Mouse (Mus musculus) frontal cortex, adult (tissue): ENCODE measurements at regions not wholly inside any gene's neighbourhood (a gene's known extent, or its start where the extent isn't known, plus 50 kb on each side); places are given as distances from the start of the nearest gene placed in this dataset.
A peak's percentile ranks its signal among the peaks of the same experiment; 100 is the strongest.

Source experiments
- ATAC-seq: cut with Nextera tagmentation; 2 replicates; pipeline ENCODE4 v1.9.2; 2017; ENCODE audit warnings: mild to moderate bottlenecking, moderate library complexity, mixed read lengths; ENCODE audit not compliant: low TSS enrichment

GRCm38 (mm10) chr15:31841519-31841918, 239.9 kb downstream of the Fam173b start:
- no peak for ATAC-seq

GRCm38 (mm10) chr15:31854764-31855163, 253.1 kb downstream of the Fam173b start:
- no peak for ATAC-seq

DNA sequence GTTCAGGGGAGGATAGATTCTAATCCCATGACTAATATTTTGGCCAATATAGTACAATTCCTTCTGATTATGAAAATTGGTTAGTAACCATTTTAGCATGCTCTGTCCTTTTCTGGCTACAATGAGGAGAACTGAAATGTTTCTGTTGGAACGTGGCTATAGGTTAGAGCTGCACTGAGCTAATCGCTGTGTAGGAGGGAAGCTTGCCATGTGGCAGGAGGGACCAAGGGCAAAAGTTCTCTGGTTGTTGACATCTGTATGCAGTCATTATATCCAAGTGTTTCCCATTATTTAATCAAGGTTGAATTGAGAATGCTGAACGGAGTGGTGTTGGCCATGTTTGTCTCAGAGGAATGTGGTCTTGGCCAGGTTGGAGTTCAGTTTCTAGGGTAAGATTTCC, 253.5 kb downstream of the Fam173b start:
- ATAC-seq = no peak

DNA sequence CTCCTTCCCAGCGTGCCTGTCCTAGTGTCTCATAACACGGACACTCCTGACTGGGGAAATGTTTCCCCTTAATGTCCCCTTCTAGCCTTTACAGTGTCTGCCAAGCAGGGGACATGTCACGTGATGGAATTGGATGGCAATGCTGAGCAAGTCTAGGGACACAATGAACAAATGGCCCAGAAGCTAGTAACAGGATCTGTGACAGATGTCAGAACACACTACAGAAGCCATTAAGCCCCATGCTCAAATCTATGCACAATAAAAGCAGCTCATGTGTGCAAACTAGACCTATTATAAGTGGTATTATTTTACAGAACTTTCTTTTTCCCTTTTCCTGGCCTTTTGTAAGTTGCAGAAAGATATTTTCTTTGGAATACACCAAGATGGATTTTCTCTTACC, 267.4 kb downstream of the Fam173b start:
- ATAC-seq = no peak

DNA sequence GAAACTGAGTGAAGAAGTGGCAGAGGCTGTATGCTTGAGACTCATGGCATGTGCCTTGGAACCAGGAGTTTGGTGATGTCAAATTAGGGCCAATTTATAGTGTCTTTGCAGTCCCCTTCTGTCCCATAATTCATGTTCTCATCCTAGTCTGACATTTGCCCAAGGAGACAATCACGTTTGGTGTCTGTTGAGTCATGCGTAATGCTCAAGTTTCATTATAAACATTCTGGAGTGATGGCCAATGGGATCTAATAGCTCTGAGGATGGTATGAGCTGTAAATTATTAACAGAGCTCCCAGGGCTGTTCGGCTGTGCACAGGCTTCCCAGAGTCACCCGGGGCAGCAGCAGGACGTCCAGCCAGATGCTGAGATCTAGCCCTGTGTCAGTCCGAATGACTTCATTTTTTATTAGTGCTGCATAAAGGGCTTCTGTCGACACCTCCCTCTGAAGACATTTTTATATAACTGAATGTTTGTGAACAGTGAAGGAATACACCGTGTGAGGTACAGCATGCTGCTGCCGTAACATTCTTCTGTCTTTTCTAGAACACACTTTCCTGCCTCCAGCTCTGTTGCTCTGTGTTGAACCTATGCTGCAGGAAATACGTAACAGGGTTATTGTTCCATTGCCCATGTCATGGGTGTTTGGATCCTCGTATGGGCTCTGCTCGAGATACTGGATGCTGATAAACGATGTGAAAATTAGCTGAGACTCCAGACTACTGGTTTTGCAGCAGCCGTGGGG, 268.2 kb downstream of the Fam173b start:
- no peak for ATAC-seq

DNA sequence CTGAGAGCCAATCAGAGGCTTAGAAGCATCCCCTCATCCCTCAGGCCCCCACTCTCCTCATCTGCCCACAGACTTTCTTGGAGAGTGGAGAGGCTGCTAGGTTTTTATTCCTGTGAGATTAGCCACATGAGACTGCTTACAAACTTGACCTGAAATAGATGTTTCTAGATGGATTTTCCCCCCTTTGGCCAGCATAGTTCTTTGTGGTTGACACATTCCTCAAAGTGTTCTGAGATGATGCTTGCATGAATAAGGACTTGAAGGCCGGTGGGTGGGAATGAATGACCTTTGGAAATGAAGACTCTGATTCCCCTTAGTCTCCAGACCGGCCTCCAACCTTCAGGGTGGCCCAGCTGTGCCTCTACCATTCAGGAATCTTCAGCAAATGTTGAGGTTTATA, 273.8 kb downstream of the Fam173b start:
- no peak for ATAC-seq

DNA sequence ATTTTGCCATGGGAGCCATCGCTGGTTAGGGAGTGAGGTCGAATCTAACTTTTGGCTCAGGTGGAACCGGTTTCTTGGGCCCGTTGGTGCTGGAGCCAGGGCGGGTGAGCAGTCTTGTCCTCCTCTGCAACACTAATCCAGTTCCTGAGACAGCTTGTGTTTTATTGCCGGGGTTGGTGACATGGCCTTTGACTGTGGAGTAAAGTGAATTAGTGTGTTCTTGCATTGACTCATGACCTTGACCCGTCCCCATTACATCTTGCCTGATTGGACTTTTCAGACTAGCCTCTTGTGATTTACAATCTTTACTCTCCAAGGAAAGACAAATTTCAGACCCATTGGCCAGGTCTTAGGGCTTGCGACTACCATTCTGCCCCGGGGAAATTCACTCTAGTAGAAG, 278.8 kb downstream of the Fam173b start:
- ATAC-seq = no peak

- 0 out of 2 replicates have a peak, but pooled peaks have one; percentile 20 for ATAC-seq
Observed at GRCm38 (mm10) chr15:31882331-31882730, 280.7 kb downstream of the Fam173b start.

DNA sequence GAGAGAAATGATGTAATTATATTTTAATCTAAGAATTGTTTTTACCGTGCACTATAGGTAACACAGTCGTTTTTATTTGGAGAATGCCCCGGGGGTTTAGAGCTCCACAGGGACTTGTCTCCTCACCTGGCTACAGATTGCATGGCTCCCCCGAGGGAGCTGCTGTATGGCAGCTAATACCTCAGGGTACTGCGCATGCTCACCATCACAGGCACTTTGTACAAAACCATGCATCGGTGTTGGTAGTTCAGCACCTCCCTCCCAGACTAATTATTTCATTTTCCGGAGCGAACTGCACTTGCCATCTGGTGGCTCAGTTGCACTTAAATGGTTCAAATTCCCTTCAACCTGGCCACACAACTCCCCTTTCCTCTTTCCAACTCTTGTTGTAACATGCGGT, 281.9 kb downstream of the Fam173b start:
- no peak for ATAC-seq

DNA sequence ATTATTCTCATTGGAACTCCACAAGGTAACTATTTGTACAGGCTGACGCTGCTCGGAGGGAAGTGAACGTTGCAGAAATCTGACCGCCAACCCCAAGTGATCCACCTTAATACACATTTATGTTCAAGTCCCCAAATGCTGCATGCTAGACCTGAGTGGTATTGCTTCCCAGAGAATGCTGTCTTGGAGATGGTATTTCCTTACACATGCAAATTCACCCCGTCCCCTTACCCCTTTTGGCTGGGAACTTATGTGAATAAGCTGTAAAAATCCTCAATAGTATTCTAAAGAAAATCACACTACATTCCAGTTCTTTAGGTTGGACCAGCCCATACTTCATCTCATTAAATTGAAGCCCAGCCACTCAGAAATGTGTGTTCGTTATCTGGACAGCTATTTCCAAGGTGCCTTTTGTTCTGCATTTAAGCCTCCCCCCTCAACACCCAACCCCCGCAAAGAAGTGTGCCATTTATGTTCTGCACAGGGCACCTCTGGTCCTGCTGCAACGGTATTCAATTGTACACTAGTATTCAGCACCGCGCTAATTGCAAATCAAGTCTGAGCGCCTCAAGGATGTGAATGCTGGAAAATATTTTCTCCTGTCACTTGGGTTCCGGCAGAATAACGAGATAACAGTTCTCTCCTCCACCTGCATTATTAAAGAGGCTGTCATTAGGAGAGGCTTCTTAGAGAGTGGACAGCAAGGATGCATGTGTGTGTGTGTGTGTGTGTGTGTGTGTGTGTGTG, 278.0 kb upstream of the Tas2r119 start:
- ATAC-seq = no peak

- no peak for ATAC-seq
Observed at GRCm38 (mm10) chr15:31900325-31900724, 276.8 kb upstream of the Tas2r119 start.

DNA sequence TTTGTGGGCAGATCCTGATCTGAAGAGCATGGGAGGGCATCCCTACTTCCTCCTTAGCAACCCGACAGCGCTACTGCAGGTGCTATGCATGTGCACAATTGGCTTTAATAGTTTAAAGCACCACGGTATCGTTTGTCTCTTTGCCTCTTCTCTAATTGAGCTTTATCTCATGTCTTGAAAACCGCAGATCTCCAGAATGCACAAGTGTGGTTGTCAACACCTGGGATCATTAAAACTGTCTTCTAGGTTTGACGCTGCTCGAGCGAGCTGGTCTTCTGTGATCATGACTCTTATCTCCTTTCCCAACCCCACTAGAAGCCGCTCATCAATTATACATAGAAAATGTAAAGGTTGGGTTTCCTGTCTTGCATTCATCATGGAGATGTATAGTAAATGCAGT, 268.7 kb upstream of the Tas2r119 start:
- ATAC-seq = no peak

DNA sequence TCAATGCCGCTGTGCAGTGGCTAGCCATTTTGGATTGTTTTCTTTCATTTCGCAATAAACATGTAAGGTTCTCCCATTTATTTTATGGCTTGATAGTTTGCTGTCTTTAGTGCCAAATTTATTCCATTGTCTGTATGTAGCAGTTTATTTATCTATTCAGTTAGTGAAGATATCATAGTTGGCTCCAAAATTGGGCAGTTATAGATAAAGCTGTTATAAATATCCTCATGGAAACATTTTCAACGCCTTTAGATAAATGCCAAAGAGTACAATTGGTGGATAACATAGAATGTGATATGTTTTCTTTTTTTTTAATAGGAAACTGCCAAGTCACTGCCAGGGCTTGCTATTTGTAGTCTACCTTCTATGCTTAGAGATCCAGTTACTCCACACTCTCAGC, 265.1 kb upstream of the Tas2r119 start:
- ATAC-seq = no peak

GRCm38 (mm10) chr15:31921485-31921884, 255.6 kb upstream of the Tas2r119 start:
- ATAC-seq = peak; percentile 74

- ATAC-seq = no peak
Observed at GRCm38 (mm10) chr15:31960301-31960700, 216.8 kb upstream of the Tas2r119 start.

- ATAC-seq = no peak
Observed at GRCm38 (mm10) chr15:31961963-31962362, 215.1 kb upstream of the Tas2r119 start.

DNA sequence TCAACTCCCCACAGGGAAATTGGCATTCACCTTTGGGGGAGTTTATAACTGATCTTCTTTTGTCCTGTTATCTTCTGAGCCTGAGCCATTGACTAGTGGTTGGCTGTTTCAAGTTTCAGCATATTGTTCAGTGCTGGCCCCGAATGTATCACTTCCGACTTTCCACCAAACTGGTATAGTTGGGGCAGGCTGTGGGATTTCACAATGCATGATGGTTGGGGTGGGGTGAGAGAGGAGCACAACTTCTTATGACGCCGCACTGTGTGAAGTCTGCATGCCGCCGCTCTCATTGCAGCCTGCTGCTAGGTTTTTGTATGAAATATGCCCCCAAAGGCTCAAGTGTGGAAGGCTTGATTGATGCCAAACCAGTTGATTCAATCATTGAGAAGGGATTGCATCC, 212.2 kb upstream of the Tas2r119 start:
- no peak for ATAC-seq

DNA sequence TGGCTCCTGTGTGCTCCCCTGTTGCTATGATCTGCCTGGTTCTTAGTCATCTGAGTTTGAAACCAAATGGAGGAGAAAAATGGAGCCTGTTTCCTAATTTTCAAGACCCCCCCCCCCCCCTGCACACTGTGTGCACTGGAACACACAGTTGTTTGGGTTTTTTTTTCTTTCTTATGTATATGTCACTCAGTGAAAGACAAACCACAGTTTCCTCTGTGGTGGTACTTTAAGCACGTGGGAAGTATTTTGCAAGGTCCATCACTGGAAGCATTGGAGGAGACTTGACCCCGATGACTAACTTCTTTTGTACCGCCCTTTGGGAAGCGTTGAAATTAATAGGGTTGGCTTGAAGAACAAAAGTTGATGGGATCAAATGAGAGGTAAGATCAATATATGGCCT, 211.5 kb upstream of the Tas2r119 start:
- no peak for ATAC-seq

DNA sequence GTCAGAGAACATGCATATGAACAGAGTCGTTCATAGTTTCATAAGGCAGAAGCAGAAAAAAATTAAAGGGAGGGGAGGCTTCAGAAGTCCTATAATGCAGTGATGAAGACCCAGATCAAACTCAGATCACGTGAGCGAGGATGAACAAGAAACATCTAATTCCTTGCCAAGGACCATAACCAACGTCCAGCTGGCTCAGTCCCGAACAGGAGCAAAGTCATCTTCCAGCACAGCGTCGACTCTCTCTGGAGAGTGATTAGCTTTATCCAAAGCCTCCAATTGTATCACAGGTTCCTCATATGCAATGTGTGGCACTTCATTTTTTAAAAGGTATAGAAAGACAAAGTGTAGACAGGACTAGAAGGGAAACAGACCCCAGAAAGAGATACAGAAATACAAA, 204.2 kb upstream of the Tas2r119 start:
- ATAC-seq = no peak

DNA sequence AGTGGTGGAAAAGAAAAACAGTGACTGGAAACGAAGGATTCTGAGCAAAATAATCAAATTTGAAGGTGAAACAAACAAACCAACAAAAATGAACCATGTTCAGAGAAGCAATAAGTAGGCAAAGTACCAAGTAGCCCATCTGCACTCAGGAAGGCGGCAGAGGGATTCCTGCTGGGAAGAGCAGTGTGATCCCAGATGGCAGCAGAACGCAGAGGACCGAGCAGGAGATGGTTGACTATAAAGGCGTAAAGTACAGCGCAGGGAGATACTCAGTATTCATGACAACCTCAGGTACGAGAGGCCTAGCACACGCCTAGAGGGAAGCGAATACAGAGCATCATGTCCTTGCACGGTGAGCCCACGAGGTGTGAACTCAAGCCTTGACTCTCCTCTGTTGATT, 203.2 kb upstream of the Tas2r119 start:
- ATAC-seq = peak; percentile 28; the same call in 1 of the 2 replicates

DNA sequence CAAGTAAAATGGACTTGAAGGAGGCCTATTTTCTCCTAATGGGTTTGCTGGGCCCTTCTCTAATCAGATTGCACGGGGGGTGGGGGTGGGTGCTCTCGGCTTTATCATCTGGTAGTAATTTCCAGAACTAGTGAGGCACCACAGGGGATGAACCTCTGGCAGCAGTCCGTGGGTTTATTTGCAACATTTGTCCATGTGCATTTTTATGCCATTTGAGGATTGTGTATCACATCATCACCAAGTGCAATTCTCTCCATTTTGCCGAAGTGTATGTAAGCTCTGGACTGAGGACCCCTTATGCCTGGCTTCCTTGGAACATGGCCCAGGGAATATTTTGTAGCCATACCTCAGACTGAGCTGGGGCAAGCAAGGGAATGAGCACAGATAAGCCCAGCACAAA, 200.6 kb upstream of the Tas2r119 start:
- no peak for ATAC-seq

GRCm38 (mm10) chr15:31977563-31977962, 199.5 kb upstream of the Tas2r119 start:
- ATAC-seq = peak; percentile 83

- no peak for ATAC-seq
Observed at GRCm38 (mm10) chr15:31979961-31980360, 197.1 kb upstream of the Tas2r119 start.
